ENCODE assay signal across 8 mouse cellular contexts in genomic region chr7:45643441-45644178, GRCm38 (mm10). TPM values are rescaled to one million over a fixed set of nuclear protein-coding genes. Genes with fewer than 3 reads are reported as not detected.
A peak's percentile ranks its signal among the peaks of the same experiment; 100 is the strongest.
DNase-seq lines count a peak whose midpoint lies in the region; ATAC-seq and TF ChIP-seq lines count a peak whose summit lies in the region.

No protein-coding gene starts in this region.

- peak overlapping the region; percentile 86 for H3K27ac ChIP-seq in forebrain, embryonic 13.5 days
- peak overlapping the region; percentile 77 for H3K27ac ChIP-seq in heart, postnatal 0 days (ENCODE audit: low read depth)
- H3K27ac ChIP-seq in liver, embryonic 14.5 days, result no peak overlapping the region
- H3K27ac ChIP-seq in stomach, embryonic 15.5 days, result peak overlapping the region; percentile 88

- peaks cover 63% of the 10 kb centered on the region for H3K4me1 ChIP-seq in E14TG2a.4 (replicated peaks; ENCODE audit: low read depth, low read length)
- peaks cover 30% of the 10 kb centered on the region for H3K4me1 ChIP-seq in forebrain, embryonic 13.5 days
- H3K4me1 ChIP-seq in heart, postnatal 0 days (ENCODE audit: control insufficient read depth, insufficient read depth), result peaks cover 36% of the 10 kb centered on the region
- H3K4me1 ChIP-seq in liver, embryonic 14.5 days (replicated peaks; ENCODE audit: control insufficient read depth in 2 of 2, insufficient read depth in 2 of 2, low read length in 1 of 2), result peaks cover 0 to 7% of the 10 kb centered on the region in 2 experiments; a peak in 1 of 4 replicates
- peaks cover 37% of the 10 kb centered on the region for H3K4me1 ChIP-seq in stomach, embryonic 15.5 days

- peak overlapping the region; percentile 73 for H3K4me3 ChIP-seq in E14TG2a.4 (replicated peaks; ENCODE audit: low read length)
- peak overlapping the region; percentile 48 for H3K4me3 ChIP-seq in forebrain, embryonic 13.5 days
- peak overlapping the region; percentile 38 for H3K4me3 ChIP-seq in heart, postnatal 0 days (ENCODE audit: low read depth, low read length)
- H3K4me3 ChIP-seq in liver, embryonic 14.5 days (ENCODE audit: insufficient read depth in 1 of 2, low read depth in 2 of 2, low read length in 2 of 2), result peak overlapping the region; percentile 32 to 36
- peak overlapping the region; percentile 47 for H3K4me3 ChIP-seq in stomach, embryonic 15.5 days (replicated peaks)

- under 1% methylated on average over 28 of the region's 28 CpGs for WGBS in forebrain, embryonic 13.5 days
- WGBS in heart, postnatal 0 days, result 14% methylated on average over 28 of the region's 28 CpGs
- WGBS in liver, embryonic 14.5 days (ENCODE audit: insufficient replicate concordance), result 3% methylated on average over 28 of the region's 28 CpGs
- WGBS in stomach, embryonic 15.5 days, result 4% methylated on average over 28 of the region's 28 CpGs

- H3K36me3 ChIP-seq in E14TG2a.4 (ENCODE audit: insufficient read depth, low read length), result no peaks in the 10 kb centered on the region
- no peaks in the 10 kb centered on the region for H3K36me3 ChIP-seq in forebrain, embryonic 13.5 days (ENCODE audit: poor library complexity, severe bottlenecking)
- 0 out of 2 replicates have a peak, but pooled peaks cover 6% of the 10 kb centered on the region for H3K36me3 ChIP-seq in heart, postnatal 0 days (replicated peaks; ENCODE audit: control insufficient read depth, insufficient read depth, low read length)
- no peaks in the 10 kb centered on the region for H3K36me3 ChIP-seq in liver, embryonic 14.5 days (replicated peaks; ENCODE audit: control insufficient read depth, insufficient read depth, low read depth)
- H3K36me3 ChIP-seq in stomach, embryonic 15.5 days, result no peaks in the 10 kb centered on the region

- DNase-seq in c-Kit-positive CD71-positive TER-119-positive erythroid progenitor cells, embryonic 14.5 days (ENCODE audit: low spot score), result peak; percentile 65
- DNase-seq in heart, postnatal 0 days (ENCODE audit: low spot score), result peak; percentile 92
- DNase-seq in kidney, postnatal 36 days, result peak; percentile 91 to 93
- DNase-seq in liver, embryonic 14.5 days (ENCODE audit: low read depth in 3 of 3, low spot score in 3 of 3), result peak; percentile 64 to 74 (median 66)
- peak; percentile 96 for DNase-seq in neural tube, embryonic 10.5 days (ENCODE audit: extremely low spot score, low spot score)

- H3K27me3 ChIP-seq in E14TG2a.4 (ENCODE audit: insufficient read depth, low read length), result peaks cover 58% of the 10 kb centered on the region
- H3K27me3 ChIP-seq in forebrain, embryonic 13.5 days, result 0 out of 2 replicates have a peak, but pooled peaks cover 7% of the 10 kb centered on the region
- no peaks in the 10 kb centered on the region for H3K27me3 ChIP-seq in heart, postnatal 0 days (ENCODE audit: control insufficient read depth, insufficient read depth, low read length)
- H3K27me3 ChIP-seq in liver, embryonic 14.5 days (ENCODE audit: control insufficient read depth, insufficient read depth, low read length), result no peaks in the 10 kb centered on the region
- H3K27me3 ChIP-seq in stomach, embryonic 15.5 days (replicated peaks), result no peaks in the 10 kb centered on the region

- TF ChIP-seq EP300 in heart, postnatal 0 days (IDR thresholded peaks at IDR 0.05; ENCODE audit: low read depth), result no peak
- no peak for TF ChIP-seq EP300 in liver, embryonic 14.5 days (IDR thresholded peaks at IDR 0.05; ENCODE audit: low read depth)

- H3K9ac ChIP-seq in forebrain, embryonic 13.5 days, result peak overlapping the region; percentile 81
- H3K9ac ChIP-seq in heart, postnatal 0 days (replicated peaks; ENCODE audit: low read depth, low read length), result peak overlapping the region; percentile 59
- H3K9ac ChIP-seq in liver, embryonic 14.5 days (replicated peaks), result no peak overlapping the region
- peak overlapping the region; percentile 53 for H3K9ac ChIP-seq in stomach, embryonic 15.5 days

- peak overlapping the region; percentile 87 for H3K4me2 ChIP-seq in forebrain, embryonic 13.5 days
- H3K4me2 ChIP-seq in heart, postnatal 0 days (ENCODE audit: low read depth, low read length), result peak overlapping the region; percentile 66
- peak overlapping the region; percentile 64 for H3K4me2 ChIP-seq in liver, embryonic 14.5 days (ENCODE audit: low read depth)
- peak overlapping the region; percentile 83 for H3K4me2 ChIP-seq in stomach, embryonic 15.5 days

- ATAC-seq in forebrain, embryonic 13.5 days, result peak; percentile 92
- ATAC-seq in heart, postnatal 0 days (ENCODE audit: insufficient read depth, low read depth), result peak; percentile 78
- peak; percentile 85 for ATAC-seq in liver, embryonic 14.5 days (ENCODE audit: insufficient read depth)
- peak; percentile 90 for ATAC-seq in stomach, embryonic 15.5 days (ENCODE audit: insufficient read depth, low FRiP score, low read depth)

- TF ChIP-seq CTCF in E14TG2a.4 (conservative IDR thresholded peaks at IDR 0.05; ENCODE audit: low read length), result no peak
- TF ChIP-seq CTCF in heart, postnatal 0 days (IDR thresholded peaks at IDR 0.05; ENCODE audit: low read depth), result no peak
- TF ChIP-seq CTCF in liver, embryonic 14.5 days (IDR thresholded peaks at IDR 0.05; ENCODE audit: low read depth), result no peak

- peaks cover 12% of the 10 kb centered on the region for H3K9me3 ChIP-seq in E14TG2a.4 (ENCODE audit: low read length)
- no peaks in the 10 kb centered on the region for H3K9me3 ChIP-seq in forebrain, embryonic 13.5 days (replicated peaks)
- no peaks in the 10 kb centered on the region for H3K9me3 ChIP-seq in heart, postnatal 0 days (replicated peaks; ENCODE audit: control insufficient read depth, low read length)
- H3K9me3 ChIP-seq in liver, embryonic 14.5 days (ENCODE audit: control insufficient read depth, low read length), result no peaks in the 10 kb centered on the region
- H3K9me3 ChIP-seq in stomach, embryonic 15.5 days, result no peaks in the 10 kb centered on the region

RNA-seq across cellular contexts. Expression of gene Mamstr, which starts 3.8 kb away (rescaled TPM):
- 1.8 and 3.8 TPM in 2 replicates for polyA plus RNA-seq in forebrain, embryonic 13.5 days (2015; fragmentation: Nextera tagmentation; extraction: Ambion mirVana)
- 5.6 and 6.5 TPM in 2 replicates for total RNA-seq in heart, postnatal 0 days (2014; rRNA removed; ENCODE audit: low replicate concordance)
- polyA plus RNA-seq in heart, postnatal 0 days (2015; fragmentation: Nextera tagmentation; extraction: Ambion mirVana), result 7.2 and 7.7 TPM in 2 replicates
- 0.25 and 0.56 TPM in 2 replicates for polyA plus RNA-seq in liver, embryonic 14.5 days (2012; rRNA removed)
- polyA plus RNA-seq in liver, embryonic 14.5 days (2014; fragmentation: Nextera tagmentation; extraction: Ambion mirVana), result 0.18 TPM in 1 of 2 replicates, not detected in the other
- 7.4 and 9.5 TPM in 2 replicates for polyA plus RNA-seq in stomach, embryonic 15.5 days (2015; fragmentation: Nextera tagmentation; extraction: Ambion mirVana)

RNA-seq across cellular contexts. Expression of gene Rasip1, which starts 16.3 kb away (rescaled TPM):
- 5.7 TPM in 2 replicates for polyA plus RNA-seq in forebrain, embryonic 13.5 days (2015; fragmentation: Nextera tagmentation; extraction: Ambion mirVana)
- total RNA-seq in heart, postnatal 0 days (2014; rRNA removed; ENCODE audit: low replicate concordance), result 68.8 and 77.6 TPM in 2 replicates
- polyA plus RNA-seq in heart, postnatal 0 days (2015; fragmentation: Nextera tagmentation; extraction: Ambion mirVana), result 13.7 and 14.3 TPM in 2 replicates
- polyA plus RNA-seq in liver, embryonic 14.5 days (2012; rRNA removed), result 2.2 and 2.6 TPM in 2 replicates
- 1.3 and 2.6 TPM in 2 replicates for polyA plus RNA-seq in liver, embryonic 14.5 days (2014; fragmentation: Nextera tagmentation; extraction: Ambion mirVana)
- polyA plus RNA-seq in stomach, embryonic 15.5 days (2015; fragmentation: Nextera tagmentation; extraction: Ambion mirVana), result 11.0 and 11.6 TPM in 2 replicates

RNA-seq across cellular contexts. Expression of gene Izumo1, which starts 22.0 kb away (rescaled TPM):
- 0.10 TPM in 1 of 2 replicates, not detected in the other for polyA plus RNA-seq in forebrain, embryonic 13.5 days (2015; fragmentation: Nextera tagmentation; extraction: Ambion mirVana)
- 0.53 TPM in 1 of 2 replicates, not detected in the other for total RNA-seq in heart, postnatal 0 days (2014; rRNA removed; ENCODE audit: low replicate concordance)
- 0.11 and 0.23 TPM in 2 replicates for polyA plus RNA-seq in heart, postnatal 0 days (2015; fragmentation: Nextera tagmentation; extraction: Ambion mirVana)
- 0.10 and 0.15 TPM in 2 replicates for polyA plus RNA-seq in liver, embryonic 14.5 days (2012; rRNA removed)
- 0.09 TPM in 1 of 2 replicates, not detected in the other for polyA plus RNA-seq in liver, embryonic 14.5 days (2014; fragmentation: Nextera tagmentation; extraction: Ambion mirVana)
- polyA plus RNA-seq in stomach, embryonic 15.5 days (2015; fragmentation: Nextera tagmentation; extraction: Ambion mirVana), result 0.19 and 0.31 TPM in 2 replicates

RNA-seq across cellular contexts. Expression of gene Fut2, which starts 22.6 kb away (rescaled TPM):
- polyA plus RNA-seq in forebrain, embryonic 13.5 days (2015; fragmentation: Nextera tagmentation; extraction: Ambion mirVana), result 0.25 TPM in 1 of 2 replicates, not detected in the other
- not detected in 2 replicates for total RNA-seq in heart, postnatal 0 days (2014; rRNA removed; ENCODE audit: low replicate concordance)
- polyA plus RNA-seq in heart, postnatal 0 days (2015; fragmentation: Nextera tagmentation; extraction: Ambion mirVana), result 1.5 and 1.7 TPM in 2 replicates
- 0.17 TPM in 1 of 2 replicates, not detected in the other for polyA plus RNA-seq in liver, embryonic 14.5 days (2012; rRNA removed)
- polyA plus RNA-seq in liver, embryonic 14.5 days (2014; fragmentation: Nextera tagmentation; extraction: Ambion mirVana), result not detected in 2 replicates
- 5.2 and 6.7 TPM in 2 replicates for polyA plus RNA-seq in stomach, embryonic 15.5 days (2015; fragmentation: Nextera tagmentation; extraction: Ambion mirVana)

RNA-seq across cellular contexts. Expression of gene Fut1, which starts 26.5 kb away (rescaled TPM):
- not detected in 2 replicates for polyA plus RNA-seq in forebrain, embryonic 13.5 days (2015; fragmentation: Nextera tagmentation; extraction: Ambion mirVana)
- total RNA-seq in heart, postnatal 0 days (2014; rRNA removed; ENCODE audit: low replicate concordance), result not detected in 2 replicates
- not detected in 2 replicates for polyA plus RNA-seq in heart, postnatal 0 days (2015; fragmentation: Nextera tagmentation; extraction: Ambion mirVana)
- not detected in 2 replicates for polyA plus RNA-seq in liver, embryonic 14.5 days (2012; rRNA removed)
- not detected in 2 replicates for polyA plus RNA-seq in liver, embryonic 14.5 days (2014; fragmentation: Nextera tagmentation; extraction: Ambion mirVana)
- 0.76 and 0.84 TPM in 2 replicates for polyA plus RNA-seq in stomach, embryonic 15.5 days (2015; fragmentation: Nextera tagmentation; extraction: Ambion mirVana)
